Mouse (Mus musculus) C2C12 (cell line): ENCODE results near the gene Slc25a13.

Source experiments
- CTCF ChIP-seq: IDR thresholded peaks from one replicate; pipeline ENCODE4 v1.5.1; 2011; ENCODE audit not compliant: control insufficient read depth, insufficient read depth, insufficient read length
- FOSL1 ChIP-seq: IDR thresholded peaks from one replicate; pipeline ENCODE4 v1.8.0; 2011; ENCODE audit warnings: mild to moderate bottlenecking, low read length; ENCODE audit not compliant: poor library complexity, insufficient read depth, severe bottlenecking
- MYOD1 ChIP-seq: IDR thresholded peaks from one replicate; pipeline ENCODE4 v1.6.1; 2011; ENCODE audit warnings: low read depth; ENCODE audit not compliant: control insufficient read depth, insufficient read length
- USF1 ChIP-seq: IDR thresholded peaks from one replicate; pipeline ENCODE4 v1.6.1; 2011; ENCODE audit warnings: low read depth, mild to moderate bottlenecking, control low read depth, moderate library complexity

DNA sequence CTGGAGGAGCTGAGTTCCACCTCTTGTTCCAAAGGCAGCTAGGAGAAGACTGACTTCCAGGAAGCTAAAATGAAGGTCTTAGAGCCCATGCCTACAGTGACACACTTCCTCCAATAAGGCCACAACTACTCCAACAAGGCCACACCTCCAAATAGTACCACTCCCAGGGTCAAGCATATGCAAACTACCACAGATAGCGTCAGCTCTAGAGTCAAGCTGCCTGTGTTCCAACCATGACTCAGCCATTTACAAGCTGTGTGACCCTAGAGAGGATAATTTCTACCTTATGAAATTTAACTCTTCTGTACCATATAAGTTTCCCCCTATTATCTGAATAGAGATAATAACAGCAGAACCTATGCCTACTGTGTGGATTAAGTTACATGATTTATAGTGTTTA, 9.6 kb downstream of the Slc25a13 start:
- TF ChIP-seq CTCF (no peak), FOSL1 (no peak), USF1 (no peak), MYOD1 (no peak)
